Mouse (Mus musculus) ovary, adult 18-20 months (tissue): ENCODE measurements around the gene B4galnt4.

Source experiments
- DNase-seq: peaks from one replicate; pipeline ENCODE4 v3.0.0; 2022; ENCODE audit warnings: low spot score, mixed read lengths

The B4galnt4 gene

DNA sequence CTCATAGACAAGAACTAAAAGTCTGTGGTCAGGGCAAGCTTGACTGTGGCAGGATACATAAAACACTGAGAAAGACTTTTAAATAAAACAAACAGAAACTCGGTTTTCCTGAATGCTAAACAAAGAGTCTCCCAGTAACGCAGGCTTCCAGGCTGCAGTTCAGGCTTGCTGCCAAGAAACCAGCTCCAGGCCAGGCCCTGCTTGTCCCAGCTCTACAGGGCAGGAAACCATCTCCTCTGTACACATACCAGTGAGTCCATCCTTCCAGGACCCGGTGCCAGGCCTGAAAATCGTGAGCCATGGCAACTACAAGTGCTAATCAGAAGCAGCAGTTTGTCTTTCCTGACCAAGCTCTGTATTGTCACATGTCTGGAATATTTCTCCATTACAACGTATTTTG, 19.2 kb upstream of the B4galnt4 start:
- peak; percentile 72 for DNase-seq

- DNase-seq = no peak
Measured at GRCm38 (mm10) chr7:141042539-141042938, 18.4 kb upstream of the B4galnt4 start.

DNA sequence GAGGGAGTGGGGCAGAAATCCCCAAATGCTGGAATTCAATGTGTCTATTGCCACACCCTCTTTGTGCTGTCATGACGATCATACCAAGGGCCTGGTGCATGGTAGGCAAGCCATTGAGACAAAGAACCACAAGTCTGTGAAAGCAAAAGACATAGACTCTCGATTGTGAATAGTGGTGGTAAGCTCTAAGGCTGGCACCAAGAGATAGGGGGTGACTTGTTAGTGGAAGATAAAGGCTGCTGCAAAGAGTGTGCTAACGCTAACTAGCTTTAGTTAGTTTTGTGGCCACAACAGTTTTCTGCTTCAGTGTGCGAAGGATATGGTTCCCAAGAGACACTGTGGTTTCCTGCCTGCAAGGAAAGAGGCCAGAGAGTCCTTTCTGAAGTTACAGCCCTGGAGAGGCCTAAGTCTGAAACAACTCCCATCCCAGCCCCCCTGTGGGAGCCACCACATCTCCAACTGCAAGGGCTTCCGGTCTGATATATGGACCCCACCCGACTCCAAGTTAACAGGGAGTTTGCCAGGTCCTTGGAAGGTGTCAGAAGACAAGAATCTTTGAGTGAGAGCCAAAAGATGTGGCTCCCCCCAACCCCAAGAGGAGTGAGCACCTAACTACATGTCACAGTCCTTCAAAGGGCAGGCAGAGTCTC, 13.8 kb upstream of the B4galnt4 start:
- DNase-seq = no peak

- DNase-seq = peak; percentile 80
Measured at GRCm38 (mm10) chr7:141047581-141048225, 13.2 kb upstream of the B4galnt4 start.

DNA sequence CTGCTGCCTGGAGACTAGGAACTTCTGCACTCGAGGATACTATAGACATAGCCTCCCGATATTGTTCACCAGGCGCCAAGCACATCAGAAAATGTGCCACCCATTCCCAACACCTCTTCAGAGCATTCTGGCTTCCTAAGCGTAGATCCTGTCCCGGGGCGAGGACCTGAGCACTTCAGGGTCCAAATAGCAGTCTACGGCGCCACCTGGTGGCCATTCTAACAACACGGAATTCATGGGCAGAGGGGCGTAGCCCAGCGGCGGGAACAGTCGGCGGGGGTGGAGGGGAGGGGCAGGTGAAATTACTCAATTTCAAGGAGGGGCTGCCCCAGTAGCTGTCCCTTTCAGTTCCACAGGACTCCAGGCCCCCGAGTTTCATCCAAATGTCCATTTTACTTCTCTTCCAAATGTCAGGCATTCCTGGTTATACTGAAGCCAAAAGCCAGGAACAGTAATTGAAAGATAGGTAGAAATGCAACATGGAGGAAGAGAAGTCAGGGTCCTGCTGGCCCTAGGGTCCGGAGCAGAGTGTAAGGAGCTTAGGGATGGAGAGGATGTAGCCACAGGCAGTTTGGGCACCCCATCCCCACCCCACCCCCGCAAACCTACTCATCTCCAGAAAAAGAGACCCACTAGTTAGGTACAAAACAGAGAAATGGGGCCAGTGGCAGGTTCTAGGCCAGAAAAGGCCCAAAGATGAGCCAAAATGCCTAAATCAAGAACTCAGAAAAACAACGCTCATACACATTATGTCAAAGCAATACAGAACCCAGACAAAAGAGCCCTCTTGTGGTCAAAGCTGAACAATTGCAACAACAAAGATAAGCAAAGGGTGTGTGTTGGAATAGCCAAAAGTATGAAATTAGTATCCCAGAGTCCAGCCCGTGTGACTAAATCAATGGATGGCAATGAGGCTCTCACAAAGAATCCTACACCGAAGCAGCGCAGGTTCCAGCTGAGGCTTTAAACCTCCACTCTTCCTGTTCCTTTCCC, 12.4 kb upstream of the B4galnt4 start:
- peak; percentile 76 for DNase-seq

DNA sequence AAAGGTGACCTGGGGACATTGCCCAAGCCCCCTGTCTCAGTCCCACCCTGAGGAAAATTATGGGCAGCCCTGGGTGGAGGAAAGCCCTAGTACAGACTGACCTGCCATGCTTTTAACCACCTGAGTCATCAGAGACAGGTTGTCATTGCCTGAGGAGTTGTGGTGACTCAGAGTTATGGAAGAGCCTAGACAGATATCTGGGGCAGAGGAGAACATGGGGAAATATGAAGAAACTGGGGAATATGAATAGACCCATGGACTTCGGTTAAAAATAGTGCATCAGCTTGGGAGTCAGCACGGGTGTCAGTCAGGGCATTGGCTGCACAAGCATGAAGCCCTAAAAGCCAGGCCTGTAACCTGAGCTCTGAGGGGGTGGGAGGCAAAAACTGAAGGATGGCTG, 11.6 kb upstream of the B4galnt4 start:
- DNase-seq = no peak

DNA sequence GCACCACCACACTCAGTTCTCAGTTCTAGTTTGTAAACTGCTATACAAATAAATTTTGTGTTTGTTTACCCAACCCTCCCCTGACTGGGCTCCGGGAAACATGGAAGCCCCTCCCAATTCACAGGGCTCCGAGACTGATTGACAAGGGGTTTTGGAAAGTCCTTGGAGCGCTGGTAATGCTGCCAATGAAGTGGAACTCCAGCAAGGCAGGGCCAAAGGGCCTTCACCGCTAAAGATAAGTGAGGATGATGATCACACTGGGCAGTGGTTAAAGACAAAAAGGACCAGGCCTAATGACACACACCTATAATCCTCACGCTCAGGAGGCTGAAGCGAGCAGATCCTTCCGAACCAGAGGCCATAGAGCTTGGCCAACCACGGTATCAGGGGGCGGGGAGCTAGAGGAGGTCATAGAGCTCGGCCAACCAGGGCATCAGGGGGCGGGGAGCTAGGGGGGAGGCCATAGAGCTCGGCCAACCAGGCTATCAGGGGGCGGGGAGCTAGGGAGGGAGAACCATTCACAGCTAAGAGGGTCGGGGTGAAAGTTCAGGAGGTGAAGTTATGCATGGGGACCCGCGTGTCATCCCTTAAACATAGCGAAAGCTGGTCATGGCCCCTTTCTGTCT, 9.7 kb upstream of the B4galnt4 start:
- DNase-seq = no peak

- DNase-seq = no peak
Measured at GRCm38 (mm10) chr7:141052016-141052415, 8.9 kb upstream of the B4galnt4 start.

- no peak for DNase-seq
Measured at GRCm38 (mm10) chr7:141052421-141052820, 8.5 kb upstream of the B4galnt4 start.

GRCm38 (mm10) chr7:141055785-141056184, 5.1 kb upstream of the B4galnt4 start:
- DNase-seq = no peak

GRCm38 (mm10) chr7:141056976-141057375, 3.9 kb upstream of the B4galnt4 start:
- no peak for DNase-seq

GRCm38 (mm10) chr7:141057541-141057940, 3.4 kb upstream of the B4galnt4 start:
- DNase-seq = no peak

- DNase-seq = no peak
Measured at GRCm38 (mm10) chr7:141058601-141059341, 2.1 kb upstream of the B4galnt4 start.

DNA sequence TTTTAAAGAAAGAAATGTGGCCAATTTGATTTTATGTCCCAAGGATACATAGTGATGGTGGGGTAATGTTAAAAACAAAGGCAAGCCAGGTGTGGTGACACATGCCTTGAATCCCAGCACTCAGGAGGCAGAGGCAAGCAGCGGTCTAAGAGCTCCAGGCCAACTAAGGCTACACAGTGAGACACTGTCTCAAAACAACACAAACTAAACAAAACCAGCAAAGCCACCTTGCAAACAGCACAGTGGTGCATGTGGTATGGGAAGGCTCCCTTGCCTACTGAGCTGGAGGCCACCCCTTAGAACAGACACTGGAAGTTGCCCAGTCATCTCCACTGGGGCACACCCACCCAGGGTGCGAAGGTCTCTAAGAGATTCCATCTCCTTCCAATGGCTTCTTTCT, 975 bp upstream of the B4galnt4 start:
- no peak for DNase-seq

DNA sequence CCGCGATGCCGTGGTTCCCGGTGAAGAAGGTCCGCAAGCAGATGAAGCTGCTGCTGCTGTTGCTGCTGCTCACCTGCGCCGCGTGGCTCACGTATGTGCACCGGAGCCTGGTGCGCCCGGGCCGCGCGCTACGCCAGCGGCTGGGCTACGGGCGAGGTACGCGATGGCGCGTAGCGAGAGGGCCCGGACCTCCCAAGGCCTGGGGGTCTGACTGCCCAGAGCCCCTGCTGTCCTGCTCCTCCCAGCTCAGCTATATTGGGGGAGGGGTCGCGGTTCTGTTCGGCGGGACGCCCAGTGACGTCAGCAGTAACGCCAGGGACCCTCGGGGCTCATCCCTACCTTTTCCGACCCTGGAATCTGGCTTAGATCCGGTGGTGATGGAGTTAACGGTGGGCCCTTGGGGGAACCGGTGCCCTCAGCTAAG, 377 bp downstream of the B4galnt4 start:
- no peak for DNase-seq

GRCm38 (mm10) chr7:141062525-141062924, 1.6 kb downstream of the B4galnt4 start:
- DNase-seq = no peak

DNA sequence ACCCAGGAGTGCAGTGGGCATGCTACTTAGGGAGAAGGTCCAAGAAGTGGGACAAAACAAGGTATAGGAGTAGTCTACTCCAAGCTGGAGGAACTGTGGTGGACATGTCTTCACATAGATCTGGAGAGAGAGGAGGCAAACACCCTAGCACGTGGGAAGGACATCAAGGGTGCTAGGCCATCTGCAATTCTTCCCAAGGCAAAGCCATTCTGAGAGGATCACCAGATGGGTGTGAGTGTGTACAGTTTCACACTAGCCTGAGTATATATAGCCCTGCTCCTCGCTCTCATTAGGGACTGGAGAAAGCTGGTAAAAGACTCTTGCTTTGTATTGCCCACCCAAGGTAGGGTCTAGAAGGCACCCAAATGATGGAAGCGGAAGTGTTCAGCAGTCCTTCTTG, 2.4 kb downstream of the B4galnt4 start:
- DNase-seq = no peak

DNA sequence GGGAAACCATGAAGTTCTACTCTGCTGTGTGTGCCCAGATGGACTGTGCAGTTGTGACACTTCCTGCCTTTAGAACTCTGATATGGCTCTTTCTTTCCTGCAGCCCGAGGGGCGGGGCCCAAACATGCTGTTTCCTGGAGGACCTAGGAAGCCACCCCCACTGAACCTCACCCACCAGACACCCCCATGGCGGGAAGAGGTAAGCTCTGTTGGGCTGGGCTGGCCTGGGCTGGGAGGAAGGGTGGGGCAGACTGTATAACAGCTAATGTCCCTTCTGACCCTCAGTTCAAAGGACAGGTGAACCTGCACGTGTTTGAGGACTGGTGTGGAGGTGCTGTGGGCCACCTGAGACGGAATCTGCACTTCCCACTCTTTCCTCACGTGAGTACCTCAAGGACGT, 3.3 kb downstream of the B4galnt4 start:
- no peak for DNase-seq

- no peak for DNase-seq
Measured at GRCm38 (mm10) chr7:141064576-141064975, 3.7 kb downstream of the B4galnt4 start.

DNA sequence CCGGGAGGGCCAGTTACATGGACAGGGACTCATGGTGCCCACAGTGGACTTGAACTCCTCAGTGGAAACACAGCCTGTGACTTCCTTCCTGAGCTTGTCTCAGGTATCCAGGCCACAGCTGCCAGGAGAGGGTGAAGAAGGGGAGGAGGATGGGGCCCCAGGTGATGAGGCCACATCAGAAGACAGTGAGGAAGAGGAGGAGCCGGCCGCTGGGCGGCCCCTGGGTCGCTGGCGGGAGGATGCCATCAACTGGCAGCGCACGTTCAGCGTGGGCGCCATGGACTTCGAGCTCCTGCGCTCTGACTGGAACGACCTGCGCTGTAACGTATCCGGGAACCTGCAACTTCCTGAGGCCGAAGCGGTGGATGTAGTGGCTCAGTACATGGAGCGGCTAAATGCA, 7.4 kb downstream of the B4galnt4 start:
- no peak for DNase-seq

- DNase-seq = no peak
Measured at GRCm38 (mm10) chr7:141070058-141070862, 9.4 kb downstream of the B4galnt4 start.
